Mouse (Mus musculus) ovary, adult 18-20 months (tissue): ENCODE data around the gene Slit1.

Source experiments
- DNase-seq: peaks from one replicate; pipeline ENCODE4 v3.0.0; 2022; ENCODE audit warnings: low spot score, mixed read lengths

Gene Slit1

GRCm38 (mm10) chr19:41723337-41723736 is 20.1 kb downstream of the Slit1 start:
- no peak for DNase-seq

GRCm38 (mm10) chr19:41719436-41719835 is 24.0 kb downstream of the Slit1 start:
- no peak for DNase-seq

GRCm38 (mm10) chr19:41716233-41717218 is 26.9 kb downstream of the Slit1 start:
- DNase-seq = no peak

- no peak for DNase-seq
Measured at GRCm38 (mm10) chr19:41714431-41714917, 29.0 kb downstream of the Slit1 start.

GRCm38 (mm10) chr19:41712829-41713228 is 30.6 kb downstream of the Slit1 start:
- no peak for DNase-seq

- no peak for DNase-seq
Measured at GRCm38 (mm10) chr19:41711665-41712064, 31.8 kb downstream of the Slit1 start.

- no peak for DNase-seq
Measured at GRCm38 (mm10) chr19:41709497-41710165, 33.8 kb downstream of the Slit1 start.

GRCm38 (mm10) chr19:41707850-41708249 is 35.6 kb downstream of the Slit1 start:
- no peak for DNase-seq

- DNase-seq = no peak
Measured at GRCm38 (mm10) chr19:41706094-41706828, 37.2 kb downstream of the Slit1 start.

GRCm38 (mm10) chr19:41705416-41705815 is 38.0 kb downstream of the Slit1 start:
- DNase-seq = no peak

- DNase-seq = no peak
Measured at GRCm38 (mm10) chr19:41702638-41703037, 40.8 kb downstream of the Slit1 start.

- no peak for DNase-seq
Measured at GRCm38 (mm10) chr19:41698857-41699424, 44.5 kb downstream of the Slit1 start.

- DNase-seq = no peak
Measured at GRCm38 (mm10) chr19:41697807-41698515, 45.5 kb downstream of the Slit1 start.

- DNase-seq = no peak
Measured at GRCm38 (mm10) chr19:41697111-41697806, 46.2 kb downstream of the Slit1 start.

GRCm38 (mm10) chr19:41696443-41696842 is 47.0 kb downstream of the Slit1 start:
- DNase-seq = no peak

- no peak for DNase-seq
Measured at GRCm38 (mm10) chr19:41695046-41695445, 48.4 kb downstream of the Slit1 start.

- no peak for DNase-seq
Measured at GRCm38 (mm10) chr19:41694610-41695009, 48.9 kb downstream of the Slit1 start.

GRCm38 (mm10) chr19:41693727-41694126 is 49.7 kb downstream of the Slit1 start:
- DNase-seq = no peak

- no peak for DNase-seq
Measured at GRCm38 (mm10) chr19:41690064-41690463, 53.4 kb downstream of the Slit1 start.

GRCm38 (mm10) chr19:41688251-41688650 is 55.2 kb downstream of the Slit1 start:
- no peak for DNase-seq

GRCm38 (mm10) chr19:41687836-41688235 is 55.6 kb downstream of the Slit1 start:
- DNase-seq = no peak
